Mouse (Mus musculus) thymus, adult 2 months (tissue): ENCODE results near the gene Prtg. TPM values are rescaled to one million over a fixed set of nuclear protein-coding genes. Genes with fewer than 3 reads are reported as not detected.

Source experiments
- DNase-seq: peaks from one replicate; pipeline ENCODE4 v3.0.0; 2021
- H3K27ac ChIP-seq: fragments of 200-500 bp; 2 replicates; pipeline ENCODE4 v1.5.1; 2012; ENCODE audit warnings: low read length, control low read depth; ENCODE audit not compliant: control insufficient read depth, insufficient read depth
- H3K27me3 ChIP-seq: fragments of 200-500 bp; 2 replicates; pipeline ENCODE4 v1.6.1; 2012; ENCODE audit warnings: mild to moderate bottlenecking, low read length, moderate library complexity, mixed read lengths; ENCODE audit not compliant: control insufficient read depth, insufficient read depth
- H3K36me3 ChIP-seq: fragments of 200-500 bp; 2 replicates; pipeline ENCODE4 v1.6.1; 2012; ENCODE audit warnings: mild to moderate bottlenecking, low read length, moderate library complexity; ENCODE audit not compliant: control insufficient read depth, insufficient read depth
- H3K4me1 ChIP-seq: fragments of 200-500 bp; replicated peaks from 2 replicates; pipeline ENCODE4 v1.6.1; 2012; ENCODE audit warnings: low read length; ENCODE audit not compliant: control insufficient read depth, insufficient read depth
- H3K4me3 ChIP-seq: fragments of 200-500 bp; 2 replicates; pipeline ENCODE4 v1.5.1; 2012; ENCODE audit warnings: mild to moderate bottlenecking, low read length, control low read depth, moderate library complexity; ENCODE audit not compliant: control insufficient read depth, insufficient read depth
- CTCF ChIP-seq: fragments of 200-500 bp; IDR thresholded peaks from 2 replicates; pipeline ENCODE4 v1.5.1; 2012; ENCODE audit warnings: mild to moderate bottlenecking, control low read depth, low read length, moderate library complexity, borderline replicate concordance; ENCODE audit not compliant: control insufficient read depth, poor library complexity, insufficient read depth; ENCODE audit errors: extremely low read depth
- POLR2A ChIP-seq: fragments of 200-500 bp; IDR thresholded peaks from 2 replicates; pipeline ENCODE4 v1.6.1; 2012; ENCODE audit warnings: mild to moderate bottlenecking, low read length, control low read depth, moderate library complexity; ENCODE audit not compliant: control insufficient read depth, poor library complexity, insufficient read depth; ENCODE audit errors: extremely low read depth
- WGBS: fragments of 180-500 bp; shearing (Covaris S2); methylation state at CpG from one replicate; pipeline ENCODE4 v1.1.7; 2018; 5-methylcytosine and 5-hydroxymethylcytosine counted together
- polyA plus RNA-seq: library from polyadenylated mRNA; depleted of rRNA; stranded (reverse); fragments of >200 nt; gene quantifications from 2 replicates; pipeline ENCODE4 v1.2.3, GENCODE M21; 2012; rRNA removed

The Prtg gene
- polyA plus RNA-seq, 1 experiment, result 0.07 TPM

GRCm38 (mm10) chr9:72958521-72959450 lies 152.1 kb downstream of the Prtg start, which contains the start of the genes Dyx1c1 and Gm44503:
Dyx1c1 (plus strand) TSS chr9:72958785.
Gm44503 (plus strand) TSS chr9:72958852.
- WGBS, result 5% methylated on average over 43 of the region's 43 CpGs

GRCm38 (mm10) chr9:72961346-72961745 lies 154.7 kb downstream of the Prtg start:
- Histone ChIP-seq H3K4me1 (peaks cover 17% of the 10 kb centered on the region), H3K4me3 (no peak overlapping the region), H3K36me3 (no peaks in the 10 kb centered on the region), H3K27me3 (no peaks in the 10 kb centered on the region), H3K27ac (peak overlapping the region; percentile 45)
- TF ChIP-seq POLR2A, result no peak
- no peak for TF ChIP-seq CTCF
- 73% methylated on average over 8 of the region's 8 CpGs for WGBS
- DNase-seq, result no peak

More at GRCm38 (mm10) chr9:72958521-72959450, 152.1 kb downstream of the Prtg start, which contains the start of the genes Dyx1c1 and Gm44503:
- no peaks in the 10 kb centered on the region for H3K36me3 ChIP-seq
- H3K4me1 ChIP-seq, result peaks cover 17% of the 10 kb centered on the region
- TF ChIP-seq CTCF (0 out of 2 replicates have a peak, but pooled peaks have one; percentile 64), POLR2A (no peak)
- peak; percentile 77 for DNase-seq
- no peak within 1 kb of the TSS for H3K27ac ChIP-seq
- no peaks in the 10 kb centered on the region for H3K27me3 ChIP-seq
- peak within 1 kb of the TSS; percentile 64 for H3K4me3 ChIP-seq

- H3K27me3 ChIP-seq, result no peaks in the 10 kb centered on the region
- WGBS, result 18% methylated on average over 15 of the region's 15 CpGs
- peaks cover 17% of the 10 kb centered on the region for H3K4me1 ChIP-seq
- H3K4me3 ChIP-seq, result peak overlapping the region; percentile 26; the same call in 1 of the 2 replicates
- peak; percentile 78 for DNase-seq
- TF ChIP-seq CTCF, result no peak
- TF ChIP-seq POLR2A, result no peak
- no peaks in the 10 kb centered on the region for H3K36me3 ChIP-seq
- H3K27ac ChIP-seq, result peak overlapping the region; percentile 94
Observed at GRCm38 (mm10) chr9:72961959-72962358, 155.3 kb downstream of the Prtg start.

Other genes starting within 250 kb of the Prtg start
- gene Nedd4, start 144.5 kb upstream of the Prtg start, polyA plus RNA-seq, result 71.7 and 80.4 TPM in 2 replicates
- 0.27 and 0.38 TPM in 2 replicates for gene Pygo1, start 118.8 kb downstream of the Prtg start, polyA plus RNA-seq
- 0.19 and 0.29 TPM in 2 replicates for gene Dyx1c1, start 151.9 kb downstream of the Prtg start, polyA plus RNA-seq
- gene Gm44503, start 152.0 kb downstream of the Prtg start, polyA plus RNA-seq, result not detected in 2 replicates
- 5.5 and 6.0 TPM in 2 replicates for gene Ccpg1os, start 178.5 kb downstream of the Prtg start, polyA plus RNA-seq
- gene Ccpg1, start 178.6 kb downstream of the Prtg start, polyA plus RNA-seq, result 11.6 and 12.3 TPM in 2 replicates
- 8.2 and 11.7 TPM in 2 replicates for gene Pigb, start 233.5 kb downstream of the Prtg start, polyA plus RNA-seq
- 21.1 and 22.4 TPM in 2 replicates for gene Rab27a, start 238.0 kb downstream of the Prtg start, polyA plus RNA-seq